Mouse (Mus musculus) thymus, adult 2 months (tissue): ENCODE measurements around the gene Zfp825.
"Not testable (repeated sequence)": the region's sequence is repeated elsewhere in the genome, so short reads cannot be mapped to it uniquely, and the experiment has no call there.

Source experiments
- CTCF ChIP-seq: fragments of 200-500 bp; IDR thresholded peaks from 2 replicates; pipeline ENCODE4 v1.5.1; 2012; ENCODE audit warnings: mild to moderate bottlenecking, control low read depth, low read length, moderate library complexity, borderline replicate concordance; ENCODE audit not compliant: control insufficient read depth, poor library complexity, insufficient read depth; ENCODE audit errors: extremely low read depth
- POLR2A ChIP-seq: fragments of 200-500 bp; IDR thresholded peaks from 2 replicates; pipeline ENCODE4 v1.6.1; 2012; ENCODE audit warnings: mild to moderate bottlenecking, low read length, control low read depth, moderate library complexity; ENCODE audit not compliant: control insufficient read depth, poor library complexity, insufficient read depth; ENCODE audit errors: extremely low read depth

- TF ChIP-seq POLR2A, CTCF: not testable (repeated sequence)
These were observed 5.9 kb upstream of the Zfp825 start for GRCm38 (mm10) chr13:74499696-74500095.
